Mouse (Mus musculus) stomach, postnatal 0 days (tissue): ENCODE measurements around the gene Rasgef1b. TPM values are rescaled to one million over a fixed set of nuclear protein-coding genes. Genes with fewer than 3 reads are reported as not detected.

Experiments used
- ATAC-seq: fragments of 200-750 bp; cut with Nextera tagmentation; 2 replicates; pipeline ENCODE4 v1.8.0; 2017; ENCODE audit not compliant: low FRiP score, low TSS enrichment
- DNase-seq: peaks from one replicate; pipeline ENCODE4 v3.0.0-alpha.2; 2016; ENCODE audit warnings: low spot score
- H3K27ac ChIP-seq: fragments of 300-500 bp; sonication (generic); replicated peaks from 2 replicates; pipeline ENCODE4 v1.5.1; 2014; ENCODE audit warnings: mild to moderate bottlenecking, control low read depth
- H3K27me3 ChIP-seq: fragments of 300-500 bp; sonication (generic); 2 replicates; pipeline ENCODE4 v1.6.1; 2014; ENCODE audit warnings: low read length; ENCODE audit not compliant: control insufficient read depth, insufficient read depth
- H3K36me3 ChIP-seq: fragments of 300-500 bp; sonication (generic); 2 replicates; pipeline ENCODE4 v1.6.1; 2014; ENCODE audit warnings: low read length, mixed read lengths; ENCODE audit not compliant: control insufficient read depth, insufficient read depth
- H3K4me1 ChIP-seq: fragments of 300-500 bp; sonication (generic); replicated peaks from 2 replicates; pipeline ENCODE4 v1.6.1; 2014; ENCODE audit warnings: antibody characterized with exemption; ENCODE audit not compliant: control insufficient read depth, insufficient read depth
- H3K4me2 ChIP-seq: fragments of 300-500 bp; sonication (generic); replicated peaks from 2 replicates; pipeline ENCODE4 v1.6.1; 2014; ENCODE audit warnings: low read depth, mild to moderate bottlenecking, control low read depth, moderate library complexity
- H3K4me3 ChIP-seq: fragments of 300-500 bp; sonication (generic); 2 replicates; pipeline ENCODE4 v1.5.1; 2014; ENCODE audit warnings: low read depth, low read length, control low read depth
- H3K9ac ChIP-seq: fragments of 300-500 bp; sonication (generic); 2 replicates; pipeline ENCODE4 v1.6.1; 2014; ENCODE audit warnings: mild to moderate bottlenecking, low read length, control low read depth, mixed read lengths
- H3K9me3 ChIP-seq: fragments of 300-500 bp; sonication (generic); 2 replicates; pipeline ENCODE4 v1.6.1; 2016; ENCODE audit warnings: low read length; ENCODE audit not compliant: control insufficient read depth
- CTCF ChIP-seq: IDR thresholded peaks from 2 replicates; pipeline ENCODE4 v1.5.1; 2016; ENCODE audit warnings: antibody characterized with exemption, low read depth, mild to moderate bottlenecking, moderate library complexity
- EP300 ChIP-seq: optimal IDR thresholded peaks from 2 replicates; pipeline ENCODE3; 2016; ENCODE audit warnings: antibody characterized with exemption
- WGBS: fragments of 180-500 bp; shearing (Covaris S2); extraction: QIAGEN DNeasy Blood & Tissue Kit; methylation state at CpG from one replicate; pipeline ENCODE4 v1.1.7; 2014; 5-methylcytosine and 5-hydroxymethylcytosine counted together
- polyA plus RNA-seq: library from polyadenylated mRNA; unstranded; fragments of >200 nt; fragmentation: Nextera tagmentation; extraction: Ambion mirVana; gene quantifications from 2 replicates; pipeline ENCODE4 v1.2.1, GENCODE M21; 2015

The Rasgef1b gene
- polyA plus RNA-seq, 1 experiment from 2014 or later = 37.4 TPM

DNA sequence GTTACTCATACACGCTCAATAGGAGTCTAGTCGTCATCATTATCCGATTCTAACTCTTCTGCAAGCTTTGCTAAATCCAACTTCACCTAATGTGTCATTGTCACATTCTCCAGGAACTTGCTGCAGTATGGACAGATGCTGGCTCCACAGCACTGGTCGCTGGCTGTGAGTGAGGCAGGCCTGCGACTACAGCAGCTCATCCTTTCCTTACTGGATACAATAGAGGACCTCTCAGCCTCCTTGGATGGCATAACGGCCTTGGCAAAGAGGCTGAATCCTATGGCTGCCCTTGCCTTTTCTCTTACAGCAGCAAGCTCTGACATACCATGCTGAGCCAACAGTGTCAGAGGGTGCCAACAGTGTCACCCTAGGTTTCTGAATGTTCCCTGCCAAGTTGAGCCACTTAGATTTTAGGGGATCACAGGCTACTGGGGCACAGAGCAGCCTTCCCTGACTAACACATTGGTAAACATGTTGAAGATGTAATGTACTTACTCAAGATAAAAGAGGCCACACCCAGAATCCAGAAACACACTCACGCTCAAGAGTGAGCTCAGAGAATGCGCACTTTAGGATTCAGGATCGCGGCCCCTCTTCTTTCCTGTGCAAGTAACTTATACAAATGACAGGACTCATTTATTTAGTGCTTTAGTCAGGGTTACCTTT, 340.1 kb downstream of the Rasgef1b start:
- no peaks in the 10 kb centered on the region for H3K36me3 ChIP-seq
- peak; percentile 56 for DNase-seq
- H3K9ac ChIP-seq = no peak overlapping the region
- ATAC-seq = peak; percentile 87
- peak overlapping the region; percentile 46 for H3K27ac ChIP-seq
- 0 out of 2 replicates have a peak, but pooled peaks cover 3% of the 10 kb centered on the region for H3K4me1 ChIP-seq
- no peak overlapping the region for H3K4me3 ChIP-seq
- TF ChIP-seq EP300 = no peak
- TF ChIP-seq CTCF = no peak
- WGBS = 77% methylated on average over 10 of the region's 10 CpGs
- H3K27me3 ChIP-seq = no peaks in the 10 kb centered on the region
- H3K9me3 ChIP-seq = no peaks in the 10 kb centered on the region
- H3K4me2 ChIP-seq = no peak overlapping the region

- Histone ChIP-seq H3K27ac (peak overlapping the region; percentile 46), H3K36me3 (no peaks in the 10 kb centered on the region), H3K9me3 (no peaks in the 10 kb centered on the region), H3K27me3 (no peaks in the 10 kb centered on the region), H3K4me3 (no peak overlapping the region), H3K4me2 (no peak overlapping the region), H3K9ac (no peak overlapping the region), H3K4me1 (0 out of 2 replicates have a peak, but pooled peaks cover 3% of the 10 kb centered on the region)
- 72% methylated on average over 5 of the region's 5 CpGs for WGBS
- DNase-seq (no peak), ATAC-seq (no peak)
- no peak for TF ChIP-seq EP300
- TF ChIP-seq CTCF = no peak
These were observed 340.7 kb downstream of the Rasgef1b start for GRCm38 (mm10) chr5:99388131-99388530.

DNA sequence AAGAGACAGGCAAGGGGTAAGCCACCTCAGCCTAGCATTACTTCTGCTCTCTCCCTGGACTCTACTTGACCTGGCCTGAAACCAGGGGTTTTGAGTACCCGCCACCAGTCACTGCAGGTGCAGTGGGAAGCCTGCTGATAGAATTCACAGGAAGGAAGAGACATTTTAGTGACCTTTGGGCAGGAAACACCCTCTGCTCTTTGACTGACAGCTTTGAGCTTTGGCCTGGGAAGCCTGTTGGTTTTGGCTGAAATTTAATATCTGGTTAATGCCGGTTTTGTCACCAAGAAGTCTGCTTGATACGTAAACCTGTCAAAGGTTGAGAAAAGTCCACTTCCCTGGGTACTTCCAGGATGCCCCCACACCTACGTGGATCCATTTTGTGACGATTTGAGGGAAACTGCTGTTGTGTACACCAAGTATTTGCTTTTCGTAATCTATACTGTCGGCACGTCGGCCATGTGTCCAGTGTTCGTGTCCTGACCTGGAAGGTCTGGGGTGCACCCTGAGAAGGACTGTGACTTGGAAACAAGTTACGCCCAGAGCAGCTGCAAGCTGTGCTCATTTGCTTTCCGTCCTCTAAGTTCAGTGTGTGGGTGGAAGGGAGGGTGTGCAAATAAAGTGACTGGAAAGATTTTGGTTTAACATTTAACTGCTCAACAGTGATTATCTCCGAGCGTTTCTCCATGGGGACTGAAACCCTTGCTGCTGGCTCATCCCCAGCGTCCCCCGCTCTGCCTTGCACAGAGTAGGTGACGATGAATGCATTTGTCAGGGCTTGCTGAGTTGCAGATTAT, 341.5 kb downstream of the Rasgef1b start:
- H3K4me1 ChIP-seq = 0 out of 2 replicates have a peak, but pooled peaks cover 3% of the 10 kb centered on the region
- 51% methylated on average over 17 of the region's 17 CpGs for WGBS
- H3K9ac ChIP-seq = no peak overlapping the region
- no peaks in the 10 kb centered on the region for H3K36me3 ChIP-seq
- peak; percentile 63 for DNase-seq
- H3K27ac ChIP-seq = peak overlapping the region; percentile 46
- H3K4me2 ChIP-seq = no peak overlapping the region
- ATAC-seq = peak; percentile 76
- H3K27me3 ChIP-seq = no peaks in the 10 kb centered on the region
- TF ChIP-seq EP300 = no peak
- TF ChIP-seq CTCF = no peak
- no peaks in the 10 kb centered on the region for H3K9me3 ChIP-seq
- no peak overlapping the region for H3K4me3 ChIP-seq

GRCm38 (mm10) chr5:99386246-99386845, 342.5 kb downstream of the Rasgef1b start:
- no peak for DNase-seq
- TF ChIP-seq CTCF = no peak
- no peak for TF ChIP-seq EP300

GRCm38 (mm10) chr5:99385737-99386136, 343.1 kb downstream of the Rasgef1b start:
- Histone ChIP-seq H3K4me1 (0 out of 2 replicates have a peak, but pooled peaks cover 3% of the 10 kb centered on the region), H3K9ac (no peak overlapping the region), H3K4me3 (no peak overlapping the region), H3K27me3 (no peaks in the 10 kb centered on the region), H3K27ac (no peak overlapping the region), H3K4me2 (no peak overlapping the region), H3K9me3 (no peaks in the 10 kb centered on the region), H3K36me3 (no peaks in the 10 kb centered on the region)
- TF ChIP-seq EP300 (no peak), CTCF (no peak)
- ATAC-seq (no peak), DNase-seq (no peak)
- 76% methylated on average over 8 of the region's 8 CpGs for WGBS

More at GRCm38 (mm10) chr5:99386246-99386845, 342.5 kb downstream of the Rasgef1b start:
- Histone ChIP-seq H3K27me3 (no peaks in the 10 kb centered on the region), H3K9me3 (no peaks in the 10 kb centered on the region), H3K4me3 (no peak overlapping the region), H3K36me3 (no peaks in the 10 kb centered on the region), H3K4me1 (0 out of 2 replicates have a peak, but pooled peaks cover 3% of the 10 kb centered on the region), H3K27ac (no peak overlapping the region), H3K9ac (no peak overlapping the region), H3K4me2 (no peak overlapping the region)
- 54% methylated on average over 14 of the region's 14 CpGs for WGBS
- ATAC-seq = no peak
